Mouse (Mus musculus) heart, postnatal 4 days (tissue): ENCODE data around the gene Mob3a. TPM values are rescaled to one million over a fixed set of nuclear protein-coding genes. Genes with fewer than 3 reads are reported as not detected.

Source experiments
- DNase-seq: peaks from one replicate; pipeline ENCODE4 v3.0.0; 2021
- total RNA-seq, 2 experiments: library from RNA; stranded (reverse); gene quantifications; 2 replicates each; pipeline ENCODE4 v1.2.3; 2021

Gene Mob3a
- total RNA-seq, 2 experiments from 2014 or later, result 12.5 to 13.0 TPM

DNA sequence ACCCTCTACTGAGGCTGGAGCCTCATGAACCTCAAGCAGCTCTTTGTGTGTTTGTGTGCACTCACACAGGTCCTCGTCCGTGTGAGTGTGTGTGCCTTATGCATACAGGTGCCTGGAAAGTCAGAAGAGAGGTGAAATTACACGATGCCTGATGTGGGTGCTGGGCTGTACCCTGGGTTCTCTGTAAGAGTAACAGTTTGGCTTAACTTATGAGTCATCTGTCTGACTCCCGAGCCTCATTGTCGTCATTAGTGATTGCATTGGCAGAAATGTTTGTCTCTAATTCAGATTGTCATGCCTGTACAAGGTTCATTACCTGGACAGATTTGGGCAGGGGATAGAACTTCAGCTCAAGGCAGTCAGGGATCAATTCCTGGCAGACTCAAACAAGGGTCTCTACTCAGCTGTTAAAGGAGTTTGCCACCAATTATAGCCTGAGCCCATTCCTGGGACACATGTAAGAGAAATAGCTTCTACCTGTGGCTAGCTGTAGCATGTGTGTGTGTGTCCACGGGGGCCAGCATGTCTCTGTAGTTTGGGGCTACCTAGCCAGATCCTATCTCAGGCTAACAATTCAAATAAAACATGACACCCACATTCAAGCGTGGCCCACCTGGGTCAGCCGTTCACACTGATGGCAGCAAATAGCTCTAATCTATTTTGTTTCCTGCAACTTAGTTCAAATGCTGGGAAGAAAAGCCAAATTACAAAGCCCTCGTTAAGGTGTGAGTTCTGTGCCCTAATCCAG lies 24.5 kb downstream of the Mob3a start:
- no peak for DNase-seq

- DNase-seq, result peak; percentile 100
These were observed 25.4 kb downstream of the Mob3a start for GRCm38 (mm10) chr10:80676198-80676928.

DNA sequence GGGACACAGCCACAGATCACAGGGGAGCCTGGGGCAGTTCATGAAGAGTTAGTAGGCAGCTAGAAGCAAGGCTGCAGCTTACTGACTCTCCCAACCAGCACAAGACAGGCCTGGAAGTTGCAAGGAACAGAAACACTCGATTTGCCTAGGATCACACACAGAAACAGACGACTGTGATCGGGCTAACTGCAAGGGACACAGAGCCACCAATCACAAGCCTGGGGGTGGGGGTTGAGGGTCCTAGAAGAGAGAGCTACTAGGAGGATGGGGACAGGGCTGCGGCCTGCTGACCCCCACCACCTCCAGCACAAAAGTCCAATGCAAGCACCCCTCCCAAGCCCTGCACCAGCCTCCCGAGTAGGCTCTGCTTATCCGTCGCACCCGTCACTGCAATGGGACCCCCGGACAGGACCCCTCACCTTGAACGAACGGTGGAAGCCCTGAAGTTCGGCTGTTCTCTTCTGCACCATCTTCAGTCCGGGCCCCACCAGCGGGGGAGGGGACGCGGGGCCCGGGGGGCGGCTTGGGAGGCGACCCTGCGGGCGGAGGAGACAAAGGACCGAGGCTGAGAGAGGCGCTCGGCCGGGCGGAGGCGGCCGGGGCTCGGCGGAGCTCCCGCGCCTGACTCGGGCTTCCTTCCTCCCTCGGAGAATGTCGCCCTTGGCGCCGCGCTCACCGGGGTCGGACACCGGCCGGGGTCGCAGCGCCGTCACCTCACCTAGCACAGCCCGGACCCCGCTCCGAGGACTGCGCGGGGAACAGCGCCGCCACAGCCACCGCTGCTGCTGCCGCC lies 26.2 kb downstream of the Mob3a start:
- no peak for DNase-seq

- no peak for DNase-seq
These were observed 26.8 kb downstream of the Mob3a start for GRCm38 (mm10) chr10:80674851-80675404.

DNA sequence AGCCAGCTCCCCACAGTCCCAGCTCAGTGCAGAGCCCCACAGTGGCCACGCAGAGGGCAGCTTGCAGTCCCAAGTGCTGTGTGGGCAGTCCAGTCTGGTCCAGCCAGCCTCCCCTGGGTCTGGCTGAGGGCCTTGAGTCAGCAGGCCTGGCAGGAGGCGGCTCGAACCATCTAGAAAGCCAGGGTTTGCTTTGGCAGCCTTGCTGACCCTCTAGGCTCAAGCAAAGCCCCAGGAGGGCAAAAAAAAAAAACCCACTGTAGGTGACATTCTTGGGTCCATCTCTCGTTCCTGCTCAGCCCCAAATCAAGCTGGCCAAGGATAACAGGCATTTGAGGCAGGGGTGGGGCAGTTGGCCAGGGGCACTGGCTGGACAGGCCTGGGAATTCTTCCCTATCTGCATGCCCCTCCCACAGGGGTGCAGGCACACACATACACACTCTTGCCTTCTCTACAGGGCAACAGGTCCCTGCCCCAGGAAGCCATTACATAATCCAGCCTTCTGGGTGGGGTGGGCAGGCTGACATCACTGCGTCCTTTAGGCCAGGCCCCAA lies 27.5 kb downstream of the Mob3a start:
- peak; percentile 64 for DNase-seq

DNA sequence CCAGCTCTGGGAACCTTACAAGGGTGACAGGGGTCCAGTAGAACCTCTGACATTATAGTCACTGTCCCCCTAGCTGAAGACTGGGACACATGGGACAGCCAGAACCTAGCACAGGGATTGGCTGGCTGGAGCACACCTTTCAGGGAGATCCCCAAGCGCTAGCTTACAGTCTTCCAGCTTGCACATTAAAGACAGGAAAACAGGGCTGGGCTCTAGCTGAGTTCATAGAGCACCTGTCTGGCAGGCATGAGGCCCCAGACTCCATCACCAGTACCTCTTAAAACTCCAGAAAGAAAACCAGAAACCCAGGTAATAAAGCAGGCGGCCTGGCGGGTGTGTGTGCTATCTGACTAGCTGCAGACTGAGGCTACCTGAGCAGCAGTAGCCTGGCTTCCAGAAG lies 28.1 kb downstream of the Mob3a start:
- no peak for DNase-seq

GRCm38 (mm10) chr10:80671936-80672690 lies 29.7 kb downstream of the Mob3a start:
- no peak for DNase-seq

DNA sequence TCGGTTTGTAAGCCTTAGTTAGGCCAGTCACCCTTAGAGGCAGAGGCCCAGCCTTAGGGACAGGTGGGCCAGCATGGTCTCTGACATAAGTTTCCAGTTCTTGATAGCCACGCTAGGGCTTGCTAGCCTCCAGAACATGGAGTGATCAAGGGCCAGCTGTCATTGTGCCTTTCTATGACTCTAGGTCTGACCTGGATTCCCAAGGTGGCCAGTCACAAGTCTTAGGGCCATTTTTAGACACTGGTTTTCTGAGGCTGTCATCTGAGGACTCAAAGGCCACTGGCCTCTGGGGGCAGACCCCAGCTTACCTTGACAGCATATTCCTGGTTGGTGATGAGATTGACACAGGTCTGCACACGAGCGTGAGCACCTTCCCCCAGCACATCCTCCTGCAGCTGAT lies 30.5 kb downstream of the Mob3a start:
- DNase-seq, result no peak

DNA sequence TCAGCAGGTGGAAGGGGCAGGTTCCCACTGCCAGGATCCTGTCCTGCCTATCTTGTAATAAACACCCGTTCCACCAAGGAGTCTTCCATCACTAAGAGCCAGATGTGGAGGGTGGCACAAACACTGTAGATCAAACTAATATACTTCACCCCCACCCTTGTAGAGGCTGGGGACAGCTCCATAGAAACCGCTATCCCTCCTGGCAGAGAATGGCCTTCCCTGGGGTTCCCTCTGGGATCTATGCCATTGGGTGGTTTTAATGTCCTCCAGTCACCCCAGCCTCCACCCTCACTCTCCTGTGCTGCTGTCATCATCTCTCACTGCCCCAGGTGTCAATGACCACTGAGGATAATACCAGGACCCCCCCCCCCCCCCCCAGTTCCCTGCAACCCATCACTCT lies 31.2 kb downstream of the Mob3a start:
- no peak for DNase-seq

- peak; percentile 88 for DNase-seq
These were observed 31.9 kb downstream of the Mob3a start for GRCm38 (mm10) chr10:80669737-80670485.

DNA sequence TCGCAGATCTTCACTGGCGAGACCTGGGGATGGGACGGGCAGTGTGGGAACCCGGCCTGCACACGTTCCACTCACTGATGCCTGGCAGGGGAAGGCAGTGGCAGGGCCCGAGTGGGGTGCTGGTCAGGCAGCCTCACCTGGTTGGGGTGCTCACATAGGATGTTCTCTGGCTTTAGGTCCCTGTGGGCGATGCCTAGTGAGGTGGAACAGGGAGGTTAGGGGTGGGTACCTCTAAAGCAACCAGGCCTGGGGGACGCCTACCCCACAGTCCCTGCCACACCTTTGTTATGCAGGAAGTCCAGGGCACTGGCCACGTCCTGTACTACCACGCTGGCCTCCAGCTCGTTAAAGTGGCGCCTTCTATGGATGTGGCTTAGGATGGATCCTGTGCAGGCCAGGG lies 32.8 kb downstream of the Mob3a start:
- DNase-seq, result no peak

DNA sequence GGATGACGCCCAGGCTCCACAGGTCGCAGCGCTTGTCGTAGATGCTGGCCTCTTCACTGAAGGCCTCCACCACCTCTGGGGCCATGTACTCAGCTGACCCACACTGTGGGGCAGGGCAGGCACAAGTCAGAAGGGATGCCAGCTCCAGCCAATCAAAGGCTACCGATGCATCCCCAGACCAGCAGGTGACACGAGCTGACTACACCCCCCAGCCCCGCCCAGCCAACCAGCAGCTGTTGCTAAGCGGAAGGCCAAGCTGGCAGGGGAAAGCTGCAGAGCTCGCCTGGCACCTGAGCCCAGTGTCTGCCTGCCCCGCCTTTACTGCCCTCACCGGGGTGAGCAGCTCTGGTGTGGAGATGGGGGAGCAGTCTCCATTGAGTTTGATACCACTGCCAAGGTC lies 33.2 kb downstream of the Mob3a start:
- no peak for DNase-seq

DNA sequence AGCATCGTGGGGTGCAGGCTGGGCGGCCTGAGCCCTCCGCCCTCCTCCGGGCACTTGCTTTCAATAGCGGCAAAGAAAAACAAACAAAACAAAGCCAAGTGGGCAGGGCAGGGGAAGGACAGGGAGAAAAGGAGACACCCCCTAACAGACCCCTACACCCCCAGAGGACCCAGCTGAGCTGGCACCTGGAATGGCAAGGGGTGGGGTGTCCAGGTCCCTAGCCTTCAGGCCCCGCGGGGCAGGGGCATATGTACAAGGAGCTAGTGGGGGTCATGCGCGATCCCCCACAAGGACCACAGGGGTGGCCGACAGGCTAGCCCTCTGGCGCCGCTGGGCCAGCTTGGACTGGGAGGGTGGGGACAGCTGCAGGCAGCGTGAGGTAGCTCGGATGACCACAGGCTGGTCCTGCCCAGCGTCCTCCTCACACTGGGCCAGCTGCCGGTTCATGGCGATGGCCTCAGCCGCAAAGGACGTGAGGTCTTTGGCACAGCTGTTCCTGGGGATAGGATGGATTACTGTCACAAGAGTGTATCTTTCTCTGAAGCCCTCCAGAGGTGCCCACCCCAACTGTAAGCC lies 34.9 kb downstream of the Mob3a start:
- DNase-seq, result no peak

DNA sequence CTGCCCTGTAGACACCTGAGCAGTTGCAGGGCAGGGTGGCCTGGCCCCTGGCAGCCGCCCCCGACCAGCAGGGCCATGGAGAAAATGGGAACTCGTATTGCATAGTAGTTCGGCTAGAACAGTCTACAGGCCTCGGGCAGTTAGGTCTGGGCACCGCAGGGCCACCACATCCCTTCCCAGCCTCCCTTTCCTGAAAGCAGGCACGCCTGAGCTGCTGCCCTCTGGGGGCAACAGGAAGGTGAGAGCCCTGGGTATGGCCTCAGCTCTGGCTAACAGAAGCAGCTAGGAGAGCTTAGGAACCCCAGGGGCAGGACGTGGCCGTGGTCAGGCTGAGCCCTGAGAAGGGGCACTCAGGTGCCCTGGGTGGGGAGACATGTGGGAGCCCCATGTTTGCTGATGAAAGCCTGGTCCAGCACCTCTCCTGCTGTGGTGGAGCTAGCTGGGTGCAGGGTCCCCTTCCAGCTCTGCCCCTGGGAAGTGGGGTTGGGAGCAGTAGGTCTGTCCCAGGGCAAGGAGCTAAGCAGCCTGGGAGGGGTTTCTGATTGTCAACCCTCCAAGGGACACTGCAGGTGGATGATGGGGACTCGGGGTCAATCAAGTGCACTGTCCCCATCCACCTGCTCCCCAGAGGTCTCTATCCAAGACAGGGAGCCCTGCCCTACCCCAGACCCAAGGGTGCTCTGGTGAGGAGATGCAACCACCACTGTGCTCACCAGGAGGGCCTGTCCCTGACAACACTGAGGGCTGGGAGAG lies 35.6 kb downstream of the Mob3a start:
- DNase-seq, result no peak

- no peak for DNase-seq
These were observed 36.3 kb downstream of the Mob3a start for GRCm38 (mm10) chr10:80665459-80665858.

- peak; percentile 87 for DNase-seq
These were observed 36.8 kb downstream of the Mob3a start for GRCm38 (mm10) chr10:80665016-80665380.

DNA sequence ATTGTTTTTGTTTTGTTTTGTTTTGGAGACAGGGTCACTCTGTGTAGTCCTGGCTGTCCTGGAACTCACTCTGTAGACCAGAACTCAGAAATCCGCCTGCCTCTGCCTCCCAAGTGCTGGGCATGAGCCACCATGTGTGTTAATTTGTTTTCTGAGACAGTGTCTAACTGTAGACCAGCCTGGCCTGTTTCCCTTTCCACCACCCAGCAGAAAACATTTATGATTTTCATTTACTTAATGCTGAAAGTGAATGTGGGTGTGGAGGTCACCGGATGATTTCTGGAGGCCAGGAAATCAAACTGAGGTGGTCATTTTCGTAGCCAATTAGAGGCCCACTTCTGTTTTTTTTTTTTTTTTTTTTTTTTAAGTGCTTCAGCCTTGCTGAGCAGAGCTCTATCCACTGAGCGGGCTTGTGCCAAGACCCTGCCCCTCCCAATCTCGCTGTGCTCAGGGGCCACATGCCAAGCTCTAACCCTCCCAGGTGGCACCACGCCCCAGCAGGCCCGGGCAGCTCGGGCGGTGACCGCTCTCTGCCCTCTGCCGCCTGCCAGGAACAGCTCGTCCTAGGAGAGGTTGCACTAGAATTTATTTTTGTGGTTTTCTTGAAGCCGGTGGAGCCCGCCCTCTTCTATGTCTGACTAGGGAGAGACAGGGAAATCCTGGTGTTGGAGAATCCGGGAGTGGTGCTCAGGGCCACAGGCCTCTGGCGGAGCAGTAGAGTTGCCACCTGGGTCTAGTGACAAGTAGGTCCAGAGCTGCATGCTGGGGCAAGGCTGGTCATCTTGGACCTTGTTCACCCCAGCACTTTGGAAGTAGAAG lies 37.4 kb downstream of the Mob3a start:
- DNase-seq, result peak; percentile 93

DNA sequence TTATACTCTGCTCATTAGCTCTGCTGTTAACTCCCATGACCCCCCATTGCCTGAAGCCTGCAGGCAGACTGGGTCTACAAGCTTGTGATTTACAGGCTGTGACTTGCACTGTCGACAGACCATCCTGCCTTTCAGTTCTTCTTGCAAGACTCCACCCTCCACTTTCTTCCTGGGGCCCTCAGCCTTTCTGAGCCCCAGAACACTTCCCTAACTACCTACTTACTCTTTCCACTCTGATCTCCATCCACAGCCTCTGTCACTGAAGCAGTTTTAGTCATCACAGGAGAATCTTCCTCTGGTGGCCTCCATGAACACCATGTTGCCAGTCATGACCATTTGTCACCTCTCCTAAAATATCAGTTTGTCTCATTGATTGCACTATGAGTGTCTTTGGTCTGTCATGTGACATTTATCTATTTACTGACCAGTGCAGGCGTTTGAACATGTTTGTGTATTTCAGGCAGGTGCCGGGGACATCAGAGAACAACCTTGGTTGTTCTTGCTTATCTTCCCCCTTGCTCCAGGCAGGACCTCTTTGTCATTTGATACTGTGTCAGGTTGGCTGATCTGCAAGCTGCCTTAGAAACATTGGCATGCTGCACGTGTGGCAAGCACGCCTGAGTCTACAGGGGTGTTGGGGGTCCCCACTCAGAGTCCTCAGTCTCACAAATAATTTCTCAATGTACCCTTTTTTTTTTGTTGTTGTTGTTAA lies 38.1 kb downstream of the Mob3a start:
- no peak for DNase-seq
